Mouse (Mus musculus): Measurements from ENCODE around the gene Paip2b.

DNA sequence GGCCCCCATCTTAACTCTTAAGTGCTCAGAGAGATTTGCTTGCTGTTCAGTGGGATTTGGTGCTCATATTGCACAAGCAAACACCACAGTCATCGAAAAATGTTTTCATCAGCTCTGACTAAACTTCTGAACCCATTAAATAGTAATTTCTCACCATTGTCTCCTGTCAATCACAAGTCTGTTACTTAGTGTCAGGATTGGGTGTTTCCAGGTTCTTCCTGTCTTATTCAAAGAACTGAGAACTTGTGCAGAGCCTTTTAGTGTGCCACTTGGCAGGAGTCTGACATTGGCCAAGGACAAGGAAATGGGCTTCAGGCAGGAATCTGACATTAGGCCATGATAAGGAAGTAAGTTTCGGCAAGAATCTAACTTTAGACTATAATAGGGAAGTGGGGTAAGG lies 6.5 kb upstream of the Paip2b start:
- no peak for TF ChIP-seq CTCF (IDR thresholded peaks at IDR 0.05; ENCODE audit: low read depth, low read length)
- no peak for TF ChIP-seq POLR2A (IDR thresholded peaks at IDR 0.05; ENCODE audit: insufficient read depth, low read length)
- TF ChIP-seq EP300 (IDR thresholded peaks at IDR 0.05; ENCODE audit: insufficient read depth, low read depth, low read length): no peak
